In genomic region chr8:126542757-126543156, GRCm38 (mm10) we compare ENCODE assay signal across 17 mouse cellular contexts. TPM values are rescaled to one million over a fixed set of nuclear protein-coding genes. Genes with fewer than 3 reads are reported as not detected.
A peak's percentile ranks its signal among the peaks of the same experiment; 100 is the strongest.
DNase-seq lines count a peak whose midpoint lies in the region; ATAC-seq and TF ChIP-seq lines count a peak whose summit lies in the region.
"Had no signal": no experiment of that assay in that cellular context is flagged by ENCODE, and none has a peak within 500 bp of the region (broad histone marks: within the 10 kb centered on the region; RNA-seq: fewer than 3 reads in every experiment).

No protein-coding gene starts in this region.

- 80% methylated on average over 5 of the region's 5 CpGs for WGBS in forebrain, embryonic 10.5 days
- 79% methylated on average over 5 of the region's 5 CpGs for WGBS in forebrain, embryonic 11.5 days
- 56% methylated on average over 5 of the region's 5 CpGs for WGBS in heart, embryonic 13.5 days
- 83% methylated on average over 5 of the region's 5 CpGs for WGBS in midbrain, embryonic 10.5 days
- WGBS in midbrain, postnatal 0 days = 77% methylated on average over 5 of the region's 5 CpGs

- H3K4me1 ChIP-seq in forebrain, embryonic 10.5 days = peaks cover 48% of the 10 kb centered on the region
- H3K4me1 ChIP-seq in forebrain, embryonic 11.5 days (replicated peaks; ENCODE audit: control insufficient read depth, insufficient read depth, low read length) = peaks cover 17% of the 10 kb centered on the region
- H3K4me1 ChIP-seq in heart, embryonic 13.5 days = peaks cover 55% of the 10 kb centered on the region
- peaks cover 45% of the 10 kb centered on the region for H3K4me1 ChIP-seq in midbrain, embryonic 10.5 days
- peaks cover 11% of the 10 kb centered on the region for H3K4me1 ChIP-seq in midbrain, postnatal 0 days (ENCODE audit: insufficient read depth, low read length)

- H3K27ac ChIP-seq in forebrain, embryonic 10.5 days = peak overlapping the region; percentile 31; the same call in 1 of the 2 replicates
- no peak overlapping the region for H3K27ac ChIP-seq in forebrain, embryonic 11.5 days (ENCODE audit: low read depth, low read length)
- H3K27ac ChIP-seq in heart, embryonic 13.5 days (replicated peaks) = peak overlapping the region; percentile 66
- H3K27ac ChIP-seq in midbrain, embryonic 10.5 days (replicated peaks) = peak overlapping the region; percentile 47; the same call in 1 of the 2 replicates
- H3K27ac ChIP-seq in midbrain, postnatal 0 days (ENCODE audit: low read depth, low read length) = no peak overlapping the region
- H3K27ac ChIP-seq: kidney, postnatal 0 days; stomach, embryonic 15.5 days had no signal

- no peak for TF ChIP-seq CTCF in midbrain, postnatal 0 days (IDR thresholded peaks at IDR 0.05)

- H3K36me3 ChIP-seq in forebrain, embryonic 10.5 days (replicated peaks) = no peaks in the 10 kb centered on the region
- no peaks in the 10 kb centered on the region for H3K36me3 ChIP-seq in forebrain, embryonic 11.5 days (ENCODE audit: control insufficient read depth, insufficient read depth, low read length)
- no peaks in the 10 kb centered on the region for H3K36me3 ChIP-seq in heart, embryonic 13.5 days
- H3K36me3 ChIP-seq in midbrain, embryonic 10.5 days = no peaks in the 10 kb centered on the region
- no peaks in the 10 kb centered on the region for H3K36me3 ChIP-seq in midbrain, postnatal 0 days (ENCODE audit: insufficient read depth, low read length)
- H3K36me3 ChIP-seq: stomach, embryonic 15.5 days had no signal

- no peak for DNase-seq in forebrain, embryonic 10.5 days (ENCODE audit: extremely low spot score, low spot score)
- DNase-seq in forebrain, embryonic 11.5 days (ENCODE audit: low spot score) = no peak
- DNase-seq in heart, postnatal 10 days = no peak
- DNase-seq in midbrain, embryonic 10.5 days (ENCODE audit: low spot score) = no peak
- DNase-seq in midbrain, postnatal 0 days (ENCODE audit: low spot score) = no peak
- DNase-seq in spleen, adult 18-20 months = no peak
- DNase-seq: gastrocnemius, postnatal 25 days; kidney, adult 11 months; lung, adult 18-20 months; lung, postnatal 36 days; right cerebral cortex, postnatal 14 days had no signal

- intact Hi-C loops in heart, postnatal 10 days (cut with DNase I) = no loop called here

- H3K4me3 ChIP-seq in forebrain, embryonic 10.5 days = no peak overlapping the region
- H3K4me3 ChIP-seq in forebrain, embryonic 11.5 days (ENCODE audit: low read depth, low read length) = no peak overlapping the region
- no peak overlapping the region for H3K4me3 ChIP-seq in heart, embryonic 13.5 days
- H3K4me3 ChIP-seq in midbrain, embryonic 10.5 days = no peak overlapping the region
- no peak overlapping the region for H3K4me3 ChIP-seq in midbrain, postnatal 0 days (ENCODE audit: low read depth, low read length)
- H3K4me3 ChIP-seq: stomach, embryonic 15.5 days had no signal

- H3K9me3 ChIP-seq in forebrain, embryonic 10.5 days = no peaks in the 10 kb centered on the region
- H3K9me3 ChIP-seq in forebrain, embryonic 11.5 days (ENCODE audit: control insufficient read depth, low read length) = no peaks in the 10 kb centered on the region
- no peaks in the 10 kb centered on the region for H3K9me3 ChIP-seq in heart, embryonic 13.5 days
- no peaks in the 10 kb centered on the region for H3K9me3 ChIP-seq in midbrain, embryonic 10.5 days (replicated peaks)
- no peaks in the 10 kb centered on the region for H3K9me3 ChIP-seq in midbrain, postnatal 0 days (ENCODE audit: low read length)
- H3K9me3 ChIP-seq: stomach, embryonic 15.5 days had no signal

- H3K4me2 ChIP-seq in forebrain, embryonic 11.5 days (ENCODE audit: low read depth, low read length, severe bottlenecking) = no peak overlapping the region
- H3K4me2 ChIP-seq in heart, embryonic 13.5 days = no peak overlapping the region
- H3K4me2 ChIP-seq in midbrain, postnatal 0 days (ENCODE audit: low read depth, low read length, poor library complexity, severe bottlenecking) = no peak overlapping the region
- H3K4me2 ChIP-seq: liver, embryonic 11.5 days; stomach, embryonic 15.5 days had no signal

- no peaks in the 10 kb centered on the region for H3K27me3 ChIP-seq in forebrain, embryonic 10.5 days (ENCODE audit: poor library complexity, severe bottlenecking)
- H3K27me3 ChIP-seq in forebrain, embryonic 11.5 days (ENCODE audit: control insufficient read depth, insufficient read depth, low read length) = no peaks in the 10 kb centered on the region
- no peaks in the 10 kb centered on the region for H3K27me3 ChIP-seq in heart, embryonic 13.5 days (replicated peaks)
- no peaks in the 10 kb centered on the region for H3K27me3 ChIP-seq in midbrain, embryonic 10.5 days (ENCODE audit: low read depth, poor library complexity, severe bottlenecking)
- no peaks in the 10 kb centered on the region for H3K27me3 ChIP-seq in midbrain, postnatal 0 days (ENCODE audit: insufficient read depth, low read length)
- H3K27me3 ChIP-seq: stomach, embryonic 15.5 days had no signal

- no peak for ATAC-seq in forebrain, embryonic 11.5 days (replicated peaks; ENCODE audit: low FRiP score)
- ATAC-seq in heart, embryonic 13.5 days (ENCODE audit: extremely low read depth, insufficient number of reproducible peaks, low FRiP score, low TSS enrichment) = no peak
- no peak for ATAC-seq in midbrain, postnatal 0 days (ENCODE audit: low FRiP score)
- ATAC-seq: forebrain, embryonic 14.5 days; midbrain, embryonic 16.5 days had no signal

- H3K9ac ChIP-seq in forebrain, embryonic 11.5 days (ENCODE audit: low read length) = no peak overlapping the region
- H3K9ac ChIP-seq in heart, embryonic 13.5 days = peak overlapping the region; percentile 62; the same call in 1 of the 2 replicates
- H3K9ac ChIP-seq in midbrain, postnatal 0 days (replicated peaks; ENCODE audit: low read length, poor library complexity, severe bottlenecking) = no peak overlapping the region
- H3K9ac ChIP-seq: stomach, embryonic 15.5 days had no signal

RNA-seq across cellular contexts. Expression of gene Irf2bp2, which starts 51.0 kb away (rescaled TPM):
- 3.0 and 3.4 TPM in 2 replicates for polyA plus RNA-seq in forebrain, embryonic 10.5 days (2016; fragmentation: Nextera tagmentation; extraction: Ambion mirVana)
- polyA plus RNA-seq in forebrain, embryonic 11.5 days (2014; fragmentation: Nextera tagmentation; extraction: Ambion mirVana) = 4.5 and 4.6 TPM in 2 replicates
- polyA plus RNA-seq in heart, embryonic 13.5 days (2015; fragmentation: Nextera tagmentation; extraction: Ambion mirVana) = 6.5 and 7.5 TPM in 2 replicates
- total RNA-seq in heart, postnatal 10 days (2021) = 100 to 1,000 TPM; 101 to 154 TPM
- polyA plus RNA-seq in midbrain, embryonic 10.5 days (2016; fragmentation: Nextera tagmentation; extraction: Ambion mirVana) = 3.8 and 4.0 TPM in 2 replicates
- total RNA-seq in midbrain, postnatal 0 days (2014; rRNA removed) = 81.3 and 88.2 TPM in 2 replicates
- 8.0 and 9.2 TPM in 2 replicates for polyA plus RNA-seq in midbrain, postnatal 0 days (2015; fragmentation: Nextera tagmentation; extraction: Ambion mirVana)

Comparison
In these comparisons a context has a peak if more than half of its experiments do, and no peak if none do; other contexts are left out.
1. H3K27ac ChIP-seq: peak in forebrain, embryonic 10.5 days (single experiment), heart, embryonic 13.5 days (single experiment) and midbrain, embryonic 10.5 days (single experiment); none in forebrain, embryonic 11.5 days (single experiment) and midbrain, postnatal 0 days (single experiment).